Mouse (Mus musculus) kidney, postnatal 0 days (tissue): Measurements from ENCODE around the gene Rab25. TPM values are rescaled to one million over a fixed set of nuclear protein-coding genes. Genes with fewer than 3 reads are reported as not detected.

ENCODE experiments used
- ATAC-seq: fragments of 200-750 bp; cut with Nextera tagmentation; replicated peaks from 2 replicates; pipeline ENCODE4 v1.8.0; 2017; ENCODE audit warnings: low read depth, moderate number of reproducible peaks, moderate TSS enrichment, moderate library complexity; ENCODE audit not compliant: low FRiP score
- DNase-seq: peaks from one replicate; pipeline ENCODE4 v3.0.0-alpha.2; 2016; ENCODE audit warnings: low spot score
- H3K27ac ChIP-seq: fragments of 300-500 bp; sonication (generic); 2 replicates; pipeline ENCODE4 v1.5.1; 2014; ENCODE audit warnings: mild to moderate bottlenecking
- H3K27me3 ChIP-seq: fragments of 300-500 bp; sonication (generic); 2 replicates; pipeline ENCODE4 v1.6.1; 2014; ENCODE audit warnings: low read length, mixed read lengths; ENCODE audit not compliant: insufficient read depth
- H3K36me3 ChIP-seq: fragments of 300-500 bp; sonication (generic); 2 replicates; pipeline ENCODE4 v1.6.1; 2014; ENCODE audit warnings: low read length, mixed read lengths; ENCODE audit not compliant: insufficient read depth
- H3K4me1 ChIP-seq: fragments of 300-500 bp; sonication (generic); replicated peaks from 2 replicates; pipeline ENCODE4 v1.6.1; 2014; ENCODE audit warnings: antibody characterized with exemption, low read length, mixed read lengths; ENCODE audit not compliant: insufficient read depth
- H3K4me2 ChIP-seq: fragments of 300-500 bp; sonication (generic); 2 replicates; pipeline ENCODE4 v1.6.1; 2014; ENCODE audit warnings: mild to moderate bottlenecking, low read length, moderate library complexity, mixed read lengths
- H3K4me3 ChIP-seq: fragments of 300-500 bp; sonication (generic); replicated peaks from 2 replicates; pipeline ENCODE4 v1.5.1; 2014; ENCODE audit warnings: low read depth, low read length
- H3K9ac ChIP-seq: fragments of 300-500 bp; sonication (generic); 2 replicates; pipeline ENCODE4 v1.6.1; 2014; ENCODE audit warnings: low read depth, low read length
- H3K9me3 ChIP-seq: fragments of 300-500 bp; sonication (generic); replicated peaks from 2 replicates; pipeline ENCODE4 v1.6.1; 2016; ENCODE audit warnings: low read length, inconsistent platforms, mixed read lengths
- CTCF ChIP-seq: IDR thresholded peaks from 2 replicates; pipeline ENCODE4 v1.5.1; 2016; ENCODE audit warnings: antibody characterized with exemption, low read depth, mild to moderate bottlenecking, moderate library complexity
- WGBS: fragments of 180-500 bp; shearing (Covaris S2); extraction: QIAGEN DNeasy Blood & Tissue Kit; methylation state at CpG from one replicate; pipeline ENCODE4 v1.1.7; 2014; 5-methylcytosine and 5-hydroxymethylcytosine counted together
- polyA plus RNA-seq: library from polyadenylated mRNA; unstranded; fragments of >200 nt; fragmentation: Nextera tagmentation; extraction: Ambion mirVana; gene quantifications from 2 replicates; pipeline ENCODE4 v1.2.1, GENCODE M21; 2015

Rab25 gene
- polyA plus RNA-seq, 1 experiment from 2014 or later = 28.9 TPM

DNA sequence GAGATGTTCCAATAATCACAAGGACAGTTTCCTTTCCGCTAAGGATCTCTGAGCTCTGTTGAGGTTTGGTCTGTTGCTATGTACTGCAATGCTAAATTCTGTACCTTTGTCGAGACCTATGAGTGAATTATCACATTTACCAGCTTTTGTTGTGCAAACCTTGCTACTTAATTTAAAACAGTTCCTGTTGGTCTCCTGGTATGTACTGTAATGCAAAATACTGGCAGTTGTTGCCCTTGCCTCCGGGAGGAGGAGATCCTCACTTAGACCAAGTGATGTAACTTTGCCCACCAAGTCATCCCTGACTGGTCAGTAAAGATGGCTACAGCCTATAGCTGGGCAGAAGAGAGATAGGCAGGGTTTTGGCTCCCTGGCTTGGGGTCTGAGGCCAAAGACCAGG lies 27.4 kb upstream of the Rab25 start, which contains the start of gene Ssr2:
Gene Ssr2 (plus strand): TSS at position 337 of the 400 bp plus-strand sequence.
- H3K4me3 ChIP-seq = no peak within 1 kb of the TSS
- TF ChIP-seq CTCF = no peak
- H3K4me1 ChIP-seq = peaks cover 6% of the 10 kb centered on the region; the same call in 1 of the 2 replicates
- no peaks in the 10 kb centered on the region for H3K36me3 ChIP-seq
- H3K27ac ChIP-seq = no peak within 1 kb of the TSS
- DNase-seq = no peak
- 88% methylated on average over 3 of the region's 3 CpGs for WGBS
- H3K4me2 ChIP-seq = no peak within 1 kb of the TSS
- ATAC-seq = no peak
- H3K9me3 ChIP-seq = no peaks in the 10 kb centered on the region
- H3K27me3 ChIP-seq = no peaks in the 10 kb centered on the region
- H3K9ac ChIP-seq = no peak within 1 kb of the TSS

DNA sequence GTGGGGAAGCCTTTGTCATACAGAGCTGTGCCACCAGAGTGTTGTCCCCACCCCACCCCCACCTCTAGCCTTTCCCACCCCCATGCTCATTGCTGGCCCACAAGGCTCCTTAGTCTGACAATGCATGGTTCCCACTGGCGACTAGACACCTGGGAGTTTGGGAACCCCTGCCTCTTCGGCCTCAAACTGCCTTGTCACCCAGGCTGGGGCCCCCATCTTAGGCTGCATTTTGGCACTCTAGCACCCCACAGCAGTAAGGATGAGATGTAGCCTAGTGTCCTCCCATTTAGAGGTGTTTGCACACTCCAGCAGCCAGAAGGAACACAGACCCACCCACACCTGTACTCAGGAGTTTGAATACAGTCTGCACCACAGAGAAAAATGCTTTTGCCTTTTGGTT lies 25.7 kb upstream of the Rab25 start:
- Histone ChIP-seq H3K27me3 (no peaks in the 10 kb centered on the region), H3K27ac (no peak overlapping the region)
- TF ChIP-seq CTCF = no peak

GRCm38 (mm10) chr3:88572835-88573234 lies 24.7 kb upstream of the Rab25 start:
- H3K4me3 ChIP-seq = no peak overlapping the region
- DNase-seq (no peak), ATAC-seq (no peak)
- no peak overlapping the region for H3K9ac ChIP-seq
- no peaks in the 10 kb centered on the region for H3K4me1 ChIP-seq
- H3K36me3 ChIP-seq = peaks cover 21% of the 10 kb centered on the region
- no peak overlapping the region for H3K27ac ChIP-seq
- H3K4me2 ChIP-seq = no peak overlapping the region
- H3K9me3 ChIP-seq = no peaks in the 10 kb centered on the region
- no peaks in the 10 kb centered on the region for H3K27me3 ChIP-seq
- 75% methylated on average over 2 of the region's 2 CpGs for WGBS
- no peak for TF ChIP-seq CTCF

More for the DNA sequence above, 25.7 kb upstream of the Rab25 start:
- Histone ChIP-seq H3K4me1 (no peaks in the 10 kb centered on the region; the same call in 1 of the 2 replicates), H3K4me2 (no peak overlapping the region), H3K9me3 (no peaks in the 10 kb centered on the region), H3K9ac (no peak overlapping the region), H3K4me3 (no peak overlapping the region), H3K36me3 (peaks cover 11% of the 10 kb centered on the region)
- 90% methylated on average over 2 of the region's 2 CpGs for WGBS
- ATAC-seq = no peak
- DNase-seq = no peak

- DNase-seq = no peak
Measured at GRCm38 (mm10) chr3:88571856-88572255, 23.8 kb upstream of the Rab25 start.

DNA sequence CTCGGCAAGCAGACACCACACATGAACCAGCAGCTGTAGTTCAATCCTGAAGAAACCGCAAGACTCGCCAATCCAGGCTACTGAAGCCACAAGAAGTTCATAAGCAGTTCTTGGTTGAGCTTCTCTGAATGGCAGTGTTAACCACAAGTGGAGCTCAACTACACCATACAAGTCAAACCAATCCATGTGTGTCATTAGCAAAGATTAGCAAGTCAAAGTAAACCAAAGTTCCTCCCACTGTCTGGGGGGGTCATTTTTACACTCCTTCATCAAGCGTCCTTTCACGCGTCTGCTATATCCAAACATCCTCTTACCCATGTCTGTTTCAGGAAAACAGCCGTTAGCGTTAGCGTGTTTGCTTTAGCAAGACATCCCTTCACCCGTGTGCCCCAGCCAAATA lies 22.2 kb upstream of the Rab25 start:
- no peak for TF ChIP-seq CTCF
- Histone ChIP-seq H3K27me3 (no peaks in the 10 kb centered on the region), H3K27ac (no peak overlapping the region), H3K9ac (no peak overlapping the region), H3K36me3 (peaks cover 39% of the 10 kb centered on the region), H3K4me3 (no peak overlapping the region), H3K9me3 (no peaks in the 10 kb centered on the region), H3K4me1 (no peaks in the 10 kb centered on the region), H3K4me2 (no peak overlapping the region)
- ATAC-seq (no peak), DNase-seq (no peak)
- 92% methylated on average over 10 of the region's 10 CpGs for WGBS

More at GRCm38 (mm10) chr3:88571856-88572255, 23.8 kb upstream of the Rab25 start:
- 89% methylated on average over 1 of the region's 1 CpGs for WGBS
- no peak for ATAC-seq
- Histone ChIP-seq H3K27ac (no peak overlapping the region), H3K4me3 (no peak overlapping the region), H3K9me3 (no peaks in the 10 kb centered on the region), H3K4me2 (no peak overlapping the region), H3K4me1 (no peaks in the 10 kb centered on the region), H3K27me3 (no peaks in the 10 kb centered on the region), H3K36me3 (peaks cover 27% of the 10 kb centered on the region), H3K9ac (no peak overlapping the region)
- TF ChIP-seq CTCF = no peak

DNA sequence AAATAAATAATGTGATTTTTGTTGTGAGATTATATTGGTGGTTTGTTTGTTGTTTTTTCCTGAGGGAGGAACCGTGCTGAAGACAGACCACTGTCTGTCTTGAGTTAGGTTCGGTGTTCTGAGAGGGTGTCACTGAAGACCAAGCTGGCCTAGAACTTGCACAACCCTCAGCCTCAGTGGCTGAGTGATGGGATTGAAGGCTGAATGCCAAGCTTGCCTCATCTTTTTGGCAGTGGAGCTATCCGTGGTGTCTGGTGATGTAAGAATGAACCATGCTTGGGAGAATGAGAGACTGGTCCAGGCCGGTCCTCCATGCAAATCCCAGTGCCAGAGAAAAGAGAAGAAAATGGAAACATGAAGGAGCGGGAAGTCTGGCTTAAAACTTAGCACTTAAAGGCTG lies 21.6 kb upstream of the Rab25 start:
- H3K4me2 ChIP-seq = no peak overlapping the region
- H3K9me3 ChIP-seq = no peaks in the 10 kb centered on the region
- DNase-seq (no peak), ATAC-seq (no peak)
- no peak overlapping the region for H3K4me3 ChIP-seq
- H3K9ac ChIP-seq = no peak overlapping the region
- peaks cover 46% of the 10 kb centered on the region for H3K36me3 ChIP-seq
- 85% methylated on average over 5 of the region's 5 CpGs for WGBS
- no peaks in the 10 kb centered on the region for H3K27me3 ChIP-seq
- no peaks in the 10 kb centered on the region for H3K4me1 ChIP-seq
- no peak overlapping the region for H3K27ac ChIP-seq
- TF ChIP-seq CTCF = no peak

- H3K9me3 ChIP-seq = no peaks in the 10 kb centered on the region
- peaks cover 50% of the 10 kb centered on the region for H3K36me3 ChIP-seq
- no peak overlapping the region for H3K4me3 ChIP-seq
- no peaks in the 10 kb centered on the region for H3K4me1 ChIP-seq
- no peak overlapping the region for H3K27ac ChIP-seq
- H3K4me2 ChIP-seq = no peak overlapping the region
- ATAC-seq (no peak), DNase-seq (no peak)
- no peak for TF ChIP-seq CTCF
- no peaks in the 10 kb centered on the region for H3K27me3 ChIP-seq
- 100% methylated on average over 2 of the region's 2 CpGs for WGBS
- no peak overlapping the region for H3K9ac ChIP-seq
Measured at GRCm38 (mm10) chr3:88569093-88569492, 21.0 kb upstream of the Rab25 start.
